Mouse (Mus musculus): ENCODE data around the gene Cnpy1.

DNA sequence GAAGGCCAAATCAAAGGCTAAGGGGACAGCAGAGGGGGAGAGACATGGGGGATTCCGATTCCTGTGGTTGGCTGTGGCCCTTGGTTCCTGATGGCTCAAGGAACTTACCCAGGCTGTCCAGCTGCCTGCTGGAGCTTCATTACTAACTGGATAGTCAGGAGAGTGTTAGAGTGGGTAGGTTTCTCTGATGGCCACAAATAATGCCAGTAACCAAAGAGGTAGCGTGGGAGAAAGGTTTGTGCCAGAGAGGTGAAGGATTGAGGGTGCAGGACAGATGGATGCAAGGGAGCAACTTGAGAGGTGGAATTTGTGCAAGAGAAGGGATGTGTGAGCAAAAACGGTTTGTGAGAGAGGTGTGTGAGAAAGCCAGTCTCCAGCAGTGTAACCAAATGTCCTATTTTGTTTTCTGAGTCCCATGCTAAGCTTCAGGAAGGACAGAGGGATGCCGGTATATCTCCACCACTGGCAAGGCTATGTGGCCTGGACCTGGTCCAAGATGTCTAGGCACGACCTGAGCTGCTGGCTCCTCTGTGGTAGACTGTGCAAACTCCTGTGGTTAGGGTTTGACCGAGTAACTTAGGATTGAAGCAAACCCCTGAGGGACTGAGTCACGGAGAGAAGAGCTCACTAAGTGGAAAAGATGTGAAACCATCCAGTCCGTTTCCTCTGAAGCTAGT is 2.0 kb downstream of the Cnpy1 start:
- TF ChIP-seq CTCF (IDR thresholded peaks at IDR 0.05; ENCODE audit: extremely low read depth, insufficient read length, insufficient replicate concordance, low read depth, low read length) (no peak), POLR2A (IDR thresholded peaks at IDR 0.05; ENCODE audit: low read depth, low read length) (no peak)
